Mouse (Mus musculus) limb, embryonic 14.5 days (tissue): ENCODE results near the gene Rbm4. TPM values are rescaled to one million over a fixed set of nuclear protein-coding genes. Genes with fewer than 3 reads are reported as not detected.

Experiments used
- ATAC-seq: fragments of 200-750 bp; cut with Nextera tagmentation; 2 replicates; pipeline ENCODE4 v1.8.0; 2017; ENCODE audit warnings: low read depth, moderate number of reproducible peaks, moderate TSS enrichment; ENCODE audit not compliant: low FRiP score
- DNase-seq: peaks from one replicate; pipeline ENCODE4 v3.0.0-alpha.2; 2015; ENCODE audit warnings: low spot score
- H3K27ac ChIP-seq: fragments of 300-500 bp; sonication (generic); replicated peaks from 2 replicates; pipeline ENCODE4 v1.5.1; 2014; ENCODE audit warnings: low read depth, mild to moderate bottlenecking, low read length, moderate library complexity, mixed read lengths
- H3K27me3 ChIP-seq: fragments of 300-500 bp; sonication (generic); 2 replicates; pipeline ENCODE4 v1.6.1; 2014; ENCODE audit warnings: low read length, mixed read lengths; ENCODE audit not compliant: control insufficient read depth, insufficient read depth
- H3K36me3 ChIP-seq: fragments of 300-500 bp; sonication (generic); 2 replicates; pipeline ENCODE4 v1.6.1; 2014; ENCODE audit warnings: mild to moderate bottlenecking, low read length, moderate library complexity, mixed read lengths; ENCODE audit not compliant: control insufficient read depth, insufficient read depth
- H3K4me1 ChIP-seq: fragments of 300-500 bp; sonication (generic); 2 replicates; pipeline ENCODE4 v1.6.1; 2014; ENCODE audit warnings: antibody characterized with exemption, low read length, mixed read lengths; ENCODE audit not compliant: control insufficient read depth, insufficient read depth
- H3K4me2 ChIP-seq: fragments of 300-500 bp; sonication (generic); replicated peaks from 2 replicates; pipeline ENCODE4 v1.6.1; 2014; ENCODE audit warnings: low read depth, mild to moderate bottlenecking, low read length, moderate library complexity; ENCODE audit not compliant: severe bottlenecking
- H3K4me3 ChIP-seq: fragments of 300-500 bp; sonication (generic); replicated peaks from 2 replicates; pipeline ENCODE4 v1.5.1; 2014; ENCODE audit warnings: low read length
- H3K9ac ChIP-seq: fragments of 300-500 bp; sonication (generic); 2 replicates; pipeline ENCODE4 v1.6.1; 2014; ENCODE audit warnings: mild to moderate bottlenecking, low read depth, low read length, moderate library complexity; ENCODE audit not compliant: severe bottlenecking
- H3K9me3 ChIP-seq: fragments of 300-500 bp; sonication (generic); 2 replicates; pipeline ENCODE4 v1.6.1; 2016; ENCODE audit warnings: low read length; ENCODE audit not compliant: control insufficient read depth
- POLR2A ChIP-seq: fragments of 200-500 bp; IDR thresholded peaks from 2 replicates; pipeline ENCODE4 v1.8.0; 2012; ENCODE audit warnings: inconsistent platforms, mild to moderate bottlenecking, moderate library complexity, borderline replicate concordance; ENCODE audit not compliant: insufficient read depth, insufficient read length; ENCODE audit errors: extremely low read depth
- WGBS: fragments of 180-500 bp; shearing (Covaris S2); extraction: QIAGEN DNeasy Blood & Tissue Kit; methylation state at CpG from one replicate; pipeline ENCODE4 v1.1.7; 2014; 5-methylcytosine and 5-hydroxymethylcytosine counted together
- polyA plus RNA-seq, 2 experiments: library from polyadenylated mRNA; depleted of rRNA in 1 of 2; stranded (reverse) in 1 of 2; unstranded in 1 of 2; fragments of >200 nt; fragmentation: Nextera tagmentation in 1 of 2; extraction: Ambion mirVana in 1 of 2; gene quantifications; 2 replicates each; pipeline versions ENCODE4 v1.2.1 to v1.2.3; 2012 to 2014

Gene Rbm4
- polyA plus RNA-seq, 2 experiments: 78.9 to 111 TPM

GRCm38 (mm10) chr19:4799083-4799482 lies 5.4 kb upstream of the Rbm4 start:
- no peak for TF ChIP-seq POLR2A
- no peaks in the 10 kb centered on the region for H3K27me3 ChIP-seq
- H3K4me2 ChIP-seq: no peak overlapping the region
- H3K27ac ChIP-seq: no peak overlapping the region
- DNase-seq (no peak), ATAC-seq (no peak)
- peaks cover 66% of the 10 kb centered on the region for H3K36me3 ChIP-seq
- no peak overlapping the region for H3K9ac ChIP-seq
- H3K4me3 ChIP-seq: no peak overlapping the region
- H3K4me1 ChIP-seq: peaks cover 5% of the 10 kb centered on the region; the same call in 1 of the 2 replicates
- no peaks in the 10 kb centered on the region for H3K9me3 ChIP-seq
- WGBS: 97% methylated on average over 5 of the region's 5 CpGs

GRCm38 (mm10) chr19:4797846-4798245 lies 4.1 kb upstream of the Rbm4 start:
- WGBS: 95% methylated on average over 2 of the region's 2 CpGs
- Histone ChIP-seq H3K27ac (no peak overlapping the region), H3K27me3 (no peaks in the 10 kb centered on the region), H3K36me3 (peaks cover 54% of the 10 kb centered on the region), H3K4me2 (no peak overlapping the region), H3K9me3 (no peaks in the 10 kb centered on the region), H3K4me3 (no peak overlapping the region), H3K4me1 (peaks cover 6% of the 10 kb centered on the region; the same call in 1 of the 2 replicates), H3K9ac (no peak overlapping the region)
- no peak for TF ChIP-seq POLR2A
- ATAC-seq (no peak), DNase-seq (no peak)

GRCm38 (mm10) chr19:4795929-4796328 lies 2.2 kb upstream of the Rbm4 start:
- TF ChIP-seq POLR2A: no peak
- ATAC-seq: no peak
- 85% methylated on average over 1 of the region's 1 CpGs for WGBS

GRCm38 (mm10) chr19:4793281-4793830 lies 345 bp downstream of the Rbm4 start:
- ATAC-seq (peak; percentile 29; the same call in 1 of the 2 replicates), DNase-seq (peak; percentile 11)
- Histone ChIP-seq H3K4me2 (peak overlapping the region; percentile 68), H3K9me3 (no peaks in the 10 kb centered on the region), H3K4me3 (peak overlapping the region; percentile 80), H3K36me3 (peaks cover 50% of the 10 kb centered on the region), H3K9ac (peak overlapping the region; percentile 71), H3K27ac (peak overlapping the region; percentile 73), H3K4me1 (peaks cover 23% of the 10 kb centered on the region), H3K27me3 (no peaks in the 10 kb centered on the region)
- TF ChIP-seq POLR2A: no peak
- WGBS: 1% methylated on average over 16 of the region's 16 CpGs

More at GRCm38 (mm10) chr19:4795929-4796328, 2.2 kb upstream of the Rbm4 start:
- Histone ChIP-seq H3K27ac (no peak overlapping the region), H3K4me3 (no peak overlapping the region), H3K4me1 (peaks cover 13% of the 10 kb centered on the region), H3K9ac (no peak overlapping the region), H3K4me2 (no peak overlapping the region), H3K36me3 (peaks cover 47% of the 10 kb centered on the region), H3K27me3 (no peaks in the 10 kb centered on the region), H3K9me3 (no peaks in the 10 kb centered on the region)
- DNase-seq: no peak

DNA sequence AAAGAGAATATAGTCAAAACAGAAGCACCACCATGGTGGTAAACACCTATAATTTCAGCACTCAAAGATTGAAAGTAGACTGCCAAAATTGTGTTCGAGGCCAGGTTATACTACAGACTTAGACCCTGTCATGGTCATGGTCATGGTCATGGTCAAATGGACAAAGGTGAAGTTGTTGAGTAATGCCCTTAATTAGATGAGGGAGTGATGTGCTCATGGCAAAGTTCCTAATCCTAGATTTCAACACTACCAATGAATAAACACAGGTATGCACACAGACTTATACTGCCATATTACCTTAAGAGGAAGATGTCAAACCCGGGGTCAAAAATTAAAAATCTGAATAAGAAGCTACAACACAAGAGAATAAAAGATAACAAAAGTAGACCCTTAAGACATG lies 7.4 kb downstream of the Rbm4 start:
- H3K36me3 ChIP-seq: peaks cover 92% of the 10 kb centered on the region
- H3K27me3 ChIP-seq: no peaks in the 10 kb centered on the region
- no peak overlapping the region for H3K4me2 ChIP-seq
- H3K4me1 ChIP-seq: peaks cover 13% of the 10 kb centered on the region
- no peak overlapping the region for H3K9ac ChIP-seq
- no peak for TF ChIP-seq POLR2A
- DNase-seq (no peak), ATAC-seq (no peak)
- no peak overlapping the region for H3K27ac ChIP-seq
- H3K9me3 ChIP-seq: no peaks in the 10 kb centered on the region
- no peak overlapping the region for H3K4me3 ChIP-seq
- 91% methylated on average over 2 of the region's 2 CpGs for WGBS
